Mouse (Mus musculus) spleen, adult 2 months (tissue): ENCODE data around the gene Zbtb44. TPM values are rescaled to one million over a fixed set of nuclear protein-coding genes. Genes with fewer than 3 reads are reported as not detected.

ENCODE experiments used
- DNase-seq, 2 experiments: peaks; one replicate each; pipeline versions ENCODE4 v3.0.0 to v3.0.0-alpha.2; 2012 to 2021; ENCODE audit warnings: low spot score in 2 of 2, low read depth in 1 of 2
- H3K27ac ChIP-seq: fragments of 200-500 bp; 2 replicates; pipeline ENCODE4 v1.5.1; 2012; ENCODE audit warnings: low read length, inconsistent platforms; ENCODE audit not compliant: insufficient read depth
- H3K27me3 ChIP-seq: fragments of 200-500 bp; 2 replicates; pipeline ENCODE4 v1.6.1; 2012; ENCODE audit warnings: mild to moderate bottlenecking, moderate library complexity, low read length, inconsistent platforms; ENCODE audit not compliant: control insufficient read depth, insufficient read depth
- H3K36me3 ChIP-seq: fragments of 200-500 bp; 2 replicates; pipeline ENCODE4 v1.6.1; 2012; ENCODE audit warnings: mild to moderate bottlenecking, low read length, inconsistent platforms; ENCODE audit not compliant: control insufficient read depth, insufficient read depth
- H3K4me1 ChIP-seq: fragments of 200-500 bp; 2 replicates; pipeline ENCODE4 v1.6.1; 2011; ENCODE audit warnings: inconsistent platforms; ENCODE audit not compliant: control insufficient read depth, insufficient read depth, insufficient read length
- H3K4me3 ChIP-seq: fragments of 200-500 bp; 2 replicates; pipeline ENCODE4 v1.5.1; 2011; ENCODE audit warnings: mild to moderate bottlenecking, inconsistent platforms; ENCODE audit not compliant: insufficient read depth, insufficient read length; ENCODE audit errors: extremely low read depth
- CTCF ChIP-seq: fragments of 200-500 bp; IDR thresholded peaks from 2 replicates; pipeline ENCODE4 v1.5.1; 2011; ENCODE audit warnings: mild to moderate bottlenecking, inconsistent platforms; ENCODE audit not compliant: insufficient read depth, insufficient read length, insufficient replicate concordance; ENCODE audit errors: extremely low read depth
- POLR2A ChIP-seq: fragments of 200-500 bp; IDR thresholded peaks from 2 replicates; pipeline ENCODE4 v1.6.1; 2011; ENCODE audit warnings: low read depth, low read length, inconsistent platforms
- WGBS: fragments of 180-500 bp; shearing (Covaris S2); methylation state at CpG from one replicate; pipeline ENCODE4 v1.1.7; 2018; 5-methylcytosine and 5-hydroxymethylcytosine counted together
- polyA plus RNA-seq: library from polyadenylated mRNA; depleted of rRNA; stranded (reverse); fragments of >200 nt; gene quantifications from 2 replicates; pipeline ENCODE4 v1.2.3, GENCODE M21; 2012

Zbtb44 gene
- polyA plus RNA-seq, 1 experiment = 4.5 TPM

- no peak overlapping the region for H3K4me3 ChIP-seq
- TF ChIP-seq CTCF = no peak
- TF ChIP-seq POLR2A = no peak
- WGBS = 81% methylated on average over 3 of the region's 3 CpGs
- no peaks in the 10 kb centered on the region for H3K27me3 ChIP-seq
- H3K4me1 ChIP-seq = no peaks in the 10 kb centered on the region
- no peaks in the 10 kb centered on the region for H3K36me3 ChIP-seq
- no peak overlapping the region for H3K27ac ChIP-seq
- no peak for DNase-seq
These were observed 20.4 kb upstream of the Zbtb44 start for GRCm38 (mm10) chr9:31010040-31010439.

DNA sequence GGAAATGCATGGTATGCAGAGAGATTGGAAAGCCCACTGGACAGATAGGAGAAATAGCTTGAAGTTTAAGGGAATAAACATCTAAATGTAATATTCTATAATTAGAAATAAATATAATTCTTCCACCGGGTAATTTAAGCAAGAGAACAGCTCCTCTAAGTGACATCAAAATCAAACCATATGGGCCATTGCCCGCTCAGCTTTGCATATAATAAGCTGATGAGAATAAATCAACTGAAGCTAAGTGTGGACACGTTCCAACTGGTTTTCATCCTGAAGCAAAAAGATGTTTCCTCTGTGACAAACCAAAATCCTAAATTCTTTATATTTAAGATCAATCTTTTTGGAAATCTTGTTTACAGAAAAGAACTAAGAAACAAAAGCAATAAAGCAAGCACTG lies 19.7 kb upstream of the Zbtb44 start:
- Histone ChIP-seq H3K27ac (no peak overlapping the region), H3K4me3 (no peak overlapping the region), H3K36me3 (no peaks in the 10 kb centered on the region), H3K27me3 (no peaks in the 10 kb centered on the region), H3K4me1 (no peaks in the 10 kb centered on the region)
- 84% methylated on average over 3 of the region's 3 CpGs for WGBS
- no peak for DNase-seq
- no peak for TF ChIP-seq POLR2A
- no peak for TF ChIP-seq CTCF

GRCm38 (mm10) chr9:31011533-31011932 lies 18.9 kb upstream of the Zbtb44 start:
- Histone ChIP-seq H3K4me3 (no peak overlapping the region), H3K36me3 (no peaks in the 10 kb centered on the region), H3K4me1 (no peaks in the 10 kb centered on the region), H3K27me3 (no peaks in the 10 kb centered on the region), H3K27ac (no peak overlapping the region)
- 38% methylated on average over 1 of the region's 1 CpGs for WGBS
- no peak for DNase-seq
- TF ChIP-seq CTCF (no peak), POLR2A (no peak)

- WGBS = 87% methylated on average over 4 of the region's 4 CpGs
- H3K27me3 ChIP-seq = no peaks in the 10 kb centered on the region
- H3K27ac ChIP-seq = no peak overlapping the region
- DNase-seq = no peak
- H3K36me3 ChIP-seq = no peaks in the 10 kb centered on the region
- TF ChIP-seq CTCF = no peak
- no peak for TF ChIP-seq POLR2A
- no peaks in the 10 kb centered on the region for H3K4me1 ChIP-seq
- H3K4me3 ChIP-seq = no peak overlapping the region
These were observed 17.8 kb upstream of the Zbtb44 start for GRCm38 (mm10) chr9:31012674-31013073.

- no peak for TF ChIP-seq POLR2A
- TF ChIP-seq CTCF = no peak
- Histone ChIP-seq H3K27me3 (no peaks in the 10 kb centered on the region), H3K36me3 (no peaks in the 10 kb centered on the region), H3K4me1 (no peaks in the 10 kb centered on the region), H3K27ac (no peak overlapping the region), H3K4me3 (no peak overlapping the region)
- DNase-seq = no peak
- 87% methylated on average over 4 of the region's 4 CpGs for WGBS
These were observed 17.0 kb upstream of the Zbtb44 start for GRCm38 (mm10) chr9:31013415-31013814.

DNA sequence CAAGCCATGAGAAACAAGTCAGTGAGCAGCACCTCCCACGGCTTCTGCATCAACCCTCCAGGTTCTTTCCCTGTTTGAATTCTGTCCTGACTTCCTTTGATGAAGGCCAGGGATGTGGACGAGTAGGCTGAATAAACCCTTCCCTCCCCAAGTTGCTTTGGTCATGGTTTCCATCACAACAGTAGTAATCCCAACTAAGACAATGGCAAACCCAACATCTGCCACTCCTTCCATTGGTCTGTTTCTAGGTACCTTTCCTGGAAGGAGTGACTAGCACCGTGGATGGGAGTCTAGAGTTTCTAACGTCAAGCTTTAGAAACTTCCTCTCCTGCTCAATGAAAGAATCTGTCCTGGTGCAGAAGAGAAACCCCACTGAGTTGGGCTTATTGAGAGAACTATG lies 12.8 kb upstream of the Zbtb44 start:
- no peaks in the 10 kb centered on the region for H3K4me1 ChIP-seq
- H3K27me3 ChIP-seq = no peaks in the 10 kb centered on the region
- no peaks in the 10 kb centered on the region for H3K36me3 ChIP-seq
- WGBS = 70% methylated on average over 4 of the region's 4 CpGs
- no peak for DNase-seq
- TF ChIP-seq CTCF (no peak), POLR2A (no peak)
- no peak overlapping the region for H3K4me3 ChIP-seq
- no peak overlapping the region for H3K27ac ChIP-seq

- no peak for TF ChIP-seq CTCF
- no peak for TF ChIP-seq POLR2A
- Histone ChIP-seq H3K4me3 (no peak overlapping the region), H3K4me1 (no peaks in the 10 kb centered on the region), H3K36me3 (no peaks in the 10 kb centered on the region), H3K27ac (no peak overlapping the region), H3K27me3 (no peaks in the 10 kb centered on the region)
- WGBS = 80% methylated on average over 3 of the region's 3 CpGs
- no peak for DNase-seq
These were observed 12.3 kb upstream of the Zbtb44 start for GRCm38 (mm10) chr9:31018158-31018557.

DNA sequence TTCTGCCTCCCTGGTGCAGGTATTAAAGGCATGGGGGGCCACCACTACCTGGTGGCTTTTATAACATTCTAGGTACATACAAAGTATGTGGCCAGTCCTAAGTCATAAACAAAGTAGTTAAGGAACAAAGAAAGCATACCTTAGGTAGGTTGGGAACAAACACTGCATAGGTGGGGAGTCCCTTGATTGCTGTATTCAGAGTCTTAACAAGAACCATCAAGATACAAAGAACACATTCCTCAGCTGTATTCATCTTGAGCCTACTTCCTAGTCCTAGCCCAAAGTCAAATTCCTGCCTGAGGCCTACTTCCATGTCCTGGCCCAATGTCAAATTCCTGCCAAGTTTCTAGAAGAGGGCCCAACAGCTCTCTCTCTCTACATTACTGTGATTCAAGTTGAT lies 11.7 kb upstream of the Zbtb44 start:
- Histone ChIP-seq H3K27ac (no peak overlapping the region), H3K27me3 (no peaks in the 10 kb centered on the region), H3K36me3 (no peaks in the 10 kb centered on the region), H3K4me1 (no peaks in the 10 kb centered on the region), H3K4me3 (no peak overlapping the region)
- TF ChIP-seq CTCF (no peak), POLR2A (no peak)
- no peak for DNase-seq
